Mouse (Mus musculus): Measurements from ENCODE around the gene Bsn.

Bsn gene

DNA sequence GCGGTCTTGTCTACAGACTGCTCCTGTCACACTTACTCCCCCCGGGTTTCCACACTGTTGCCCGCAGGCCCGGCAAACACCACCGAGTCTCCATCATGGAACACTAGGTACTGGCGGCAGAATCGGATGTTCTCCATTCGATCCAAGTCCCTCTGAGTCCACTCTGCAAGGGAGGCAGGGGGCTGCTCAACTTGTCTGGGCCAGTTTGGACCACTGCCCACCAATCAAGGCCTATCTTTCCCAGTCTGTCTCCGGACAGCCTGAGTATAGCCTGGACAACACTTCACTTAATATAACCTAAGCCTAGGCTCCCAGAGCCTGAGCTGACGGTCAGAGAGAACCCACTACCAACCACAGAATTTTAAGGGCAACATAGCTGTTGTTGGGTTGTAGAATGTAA is 96.6 kb downstream of the Bsn start:
- no peak for DNase-seq (ENCODE audit: low read depth)

DNA sequence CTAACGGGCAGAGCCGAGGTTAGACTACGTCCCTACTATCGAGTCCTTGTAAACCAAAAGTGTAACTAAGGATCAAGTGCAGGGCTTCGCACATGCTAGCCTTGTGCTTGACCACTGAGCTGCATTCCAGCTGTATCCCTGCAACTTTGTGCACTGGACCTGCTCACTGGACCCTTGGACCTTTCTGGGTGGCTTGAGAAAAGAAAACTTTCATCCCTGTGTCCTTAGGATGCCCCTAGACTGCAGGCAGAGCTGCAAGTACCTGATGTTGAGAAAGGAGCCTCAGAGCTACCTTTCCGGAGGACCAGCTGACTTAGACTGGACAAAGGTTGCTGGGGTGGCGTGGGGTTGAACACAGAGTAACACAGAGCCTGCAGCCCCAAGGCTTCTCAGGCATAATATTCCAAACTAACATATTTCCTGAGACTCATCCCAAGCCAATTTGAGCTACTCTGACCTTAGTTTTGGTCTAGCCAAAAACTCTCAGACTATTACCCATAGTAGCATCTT is 99.5 kb downstream of the Bsn start:
- DNase-seq (ENCODE audit: low read depth), result no peak

DNA sequence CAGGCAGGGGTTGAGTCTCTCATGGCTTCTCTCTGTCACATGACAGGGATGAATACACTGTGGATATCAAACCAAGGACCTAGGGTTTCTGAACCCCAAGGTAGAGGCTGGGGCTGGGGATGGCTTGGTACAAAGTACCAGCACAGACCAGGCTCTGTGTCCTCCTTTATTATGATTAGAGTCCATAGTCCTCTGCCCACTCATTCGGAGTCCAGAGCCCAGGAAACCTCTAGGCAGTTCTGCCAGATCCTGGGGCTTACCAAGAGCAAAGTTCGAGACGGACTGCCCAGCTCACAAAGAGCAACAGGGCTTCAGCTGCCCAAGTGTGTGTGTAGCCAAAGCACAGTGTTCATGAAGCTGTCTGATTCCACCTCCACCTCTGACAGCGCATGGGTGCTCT is 104.9 kb downstream of the Bsn start:
- no peak for DNase-seq (ENCODE audit: low read depth)

DNA sequence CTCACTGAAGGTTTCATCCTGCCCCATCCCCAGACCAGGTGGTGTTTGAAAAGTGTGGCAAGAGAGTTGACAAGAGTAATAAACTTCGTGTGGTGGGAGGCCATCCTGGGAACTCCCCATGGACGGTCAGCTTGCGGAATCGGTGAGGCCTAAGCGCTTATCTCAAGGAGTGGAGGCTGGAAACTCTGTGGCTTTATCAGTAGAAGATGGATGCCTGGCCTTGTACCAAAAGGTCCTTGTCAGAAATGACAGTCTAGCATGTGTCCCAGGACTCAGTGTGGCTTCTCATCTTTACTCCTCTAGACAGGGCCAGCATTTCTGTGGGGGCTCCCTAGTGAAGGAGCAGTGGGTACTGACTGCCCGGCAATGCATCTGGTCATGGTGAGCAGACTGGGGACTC is 106.6 kb downstream of the Bsn start:
- DNase-seq (ENCODE audit: low read depth), result no peak

DNA sequence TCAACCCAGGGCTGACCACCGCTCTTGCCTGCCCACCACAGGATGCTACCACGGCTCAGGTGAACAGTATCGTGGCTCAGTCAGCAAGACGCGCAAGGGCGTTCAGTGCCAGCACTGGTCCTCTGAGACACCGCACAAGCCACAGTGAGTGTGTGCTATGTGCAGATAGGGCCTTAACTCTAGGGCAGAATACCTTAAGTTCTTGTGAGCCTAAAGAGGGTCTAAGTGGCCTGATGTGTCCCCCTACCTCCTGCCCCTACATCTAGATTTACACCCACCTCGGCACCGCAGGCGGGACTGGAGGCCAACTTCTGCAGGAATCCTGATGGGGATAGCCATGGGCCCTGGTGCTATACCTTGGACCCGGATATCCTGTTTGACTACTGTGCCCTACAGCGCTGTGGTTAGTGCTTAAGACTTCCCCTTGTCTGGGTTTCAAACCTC is 107.2 kb downstream of the Bsn start, which contains the start of gene Rnf123:
Gene Rnf123, minus strand, starts transcription at position 359 of the 444 bp plus-strand sequence.
- DNase-seq (ENCODE audit: low read depth), result no peak

DNA sequence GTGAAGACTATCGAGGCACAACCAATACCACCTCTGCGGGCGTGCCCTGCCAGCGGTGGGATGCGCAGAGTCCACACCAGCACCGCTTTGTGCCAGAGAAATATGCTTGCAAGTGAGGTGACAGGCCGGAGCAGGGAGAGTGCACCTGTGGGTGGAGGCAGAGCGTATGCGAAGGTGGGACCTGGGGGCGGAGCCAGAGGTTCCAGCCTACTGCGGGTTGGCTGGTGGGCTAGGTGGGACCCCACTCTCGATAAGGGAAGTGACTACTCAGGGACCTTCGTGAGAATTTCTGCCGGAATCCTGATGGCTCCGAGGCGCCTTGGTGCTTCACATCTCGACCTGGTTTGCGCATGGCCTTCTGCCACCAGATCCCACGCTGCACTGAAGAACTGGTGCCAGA is 107.6 kb downstream of the Bsn start:
- no peak for DNase-seq (ENCODE audit: low read depth)

DNA sequence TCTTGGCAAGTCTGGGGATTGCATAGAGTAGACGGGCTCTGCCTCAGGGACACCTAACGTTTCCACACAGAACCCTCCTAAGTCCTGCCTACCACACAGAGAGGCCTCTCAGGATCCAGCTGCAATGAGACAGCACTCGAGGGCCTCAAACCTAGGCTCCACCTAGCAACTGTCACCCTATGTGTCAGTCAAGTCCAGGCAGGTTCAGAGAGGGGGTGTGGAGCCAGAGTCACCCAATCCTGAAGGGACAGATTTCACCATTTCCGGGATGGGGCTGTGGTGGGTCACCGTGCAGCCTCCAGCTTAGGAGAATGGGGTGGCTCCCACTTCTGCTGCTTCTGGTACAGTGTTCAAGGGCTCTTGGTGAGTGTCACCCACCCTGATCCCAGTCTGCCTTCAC is 110.0 kb downstream of the Bsn start, which contains the start of gene Mst1:
Gene Mst1, plus strand, starts transcription at position 269 of the 400 bp plus-strand sequence.
- DNase-seq (ENCODE audit: low read depth), result no peak

DNA sequence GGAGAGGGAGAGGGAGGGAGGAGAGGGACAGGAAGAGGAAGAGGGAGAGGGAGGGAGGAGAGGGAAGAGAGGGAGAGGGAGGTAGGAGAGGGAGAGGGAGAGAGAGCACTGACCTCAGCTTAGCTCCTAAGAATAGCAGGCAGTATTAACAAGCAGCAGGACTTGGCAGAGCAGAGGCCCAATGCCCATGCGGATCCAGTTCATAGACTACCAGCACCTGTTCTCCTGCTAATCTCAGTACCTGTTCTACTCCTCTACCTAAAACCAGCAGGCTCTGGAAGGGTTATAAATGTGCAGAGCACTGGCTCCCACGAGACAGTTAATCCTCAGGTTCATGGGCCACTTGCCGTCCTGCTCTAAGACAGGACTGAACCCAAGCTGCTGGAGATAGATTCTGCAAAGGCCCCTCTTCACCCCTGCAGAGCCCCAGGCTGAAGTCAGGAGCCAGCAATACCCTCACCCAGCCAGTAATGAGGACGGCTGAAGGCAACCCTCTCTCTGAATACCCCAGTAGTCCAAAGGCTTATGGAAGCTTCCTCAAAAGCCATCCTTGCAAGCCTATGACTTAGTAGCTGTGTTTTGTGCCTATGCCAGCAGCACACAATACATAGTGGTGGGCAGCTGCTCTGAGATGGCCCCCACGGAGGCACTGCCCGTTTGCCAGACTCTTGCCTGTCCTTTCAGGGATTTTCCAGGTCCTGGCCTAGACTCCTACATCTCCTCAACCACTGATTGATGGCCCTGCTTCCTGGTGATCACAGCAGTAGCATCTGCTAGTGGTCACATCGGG is 116.8 kb downstream of the Bsn start:
- no peak for DNase-seq (ENCODE audit: low read depth)

DNA sequence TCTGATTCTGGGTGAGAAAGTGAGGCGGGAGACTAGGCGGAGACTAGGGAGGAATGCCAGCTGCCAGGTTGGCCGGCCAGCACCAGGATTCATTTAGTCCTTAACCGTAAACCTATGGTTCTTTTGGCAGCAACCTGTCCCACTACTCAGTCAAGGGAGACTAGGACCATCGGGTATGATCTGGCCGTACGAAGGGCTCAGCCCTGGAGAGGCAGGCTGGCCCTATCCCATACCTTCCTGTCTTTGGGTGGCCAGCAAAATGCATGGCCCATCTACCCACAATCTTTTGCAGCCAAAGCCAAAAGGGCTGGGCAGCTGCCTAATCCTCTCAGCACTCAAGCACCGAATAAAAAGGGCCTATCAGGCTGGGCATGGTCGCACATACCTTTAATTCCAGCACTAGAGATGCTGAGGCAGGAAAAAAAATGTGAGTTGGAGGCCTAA is 117.7 kb downstream of the Bsn start:
- DNase-seq (ENCODE audit: low read depth), result no peak

DNA sequence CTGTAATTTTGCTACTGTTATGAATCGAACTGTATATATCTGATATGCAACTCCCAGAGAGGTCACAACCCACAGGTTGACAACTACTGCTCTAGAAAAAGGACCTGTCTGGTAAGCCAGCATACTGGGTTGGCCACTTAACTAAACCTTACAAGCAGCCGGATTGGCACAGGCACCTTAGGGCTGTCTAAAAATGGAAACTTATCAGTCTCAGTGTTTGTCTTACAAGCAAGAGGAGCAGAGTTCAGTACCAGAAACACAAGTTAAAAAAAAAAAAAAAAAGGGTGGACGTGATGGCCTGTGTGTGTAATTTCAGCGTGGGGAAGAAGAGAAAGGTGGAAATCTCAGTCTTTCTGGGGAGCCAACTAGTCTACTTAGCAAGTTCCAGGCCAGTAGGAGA is 118.4 kb downstream of the Bsn start:
- no peak for DNase-seq (ENCODE audit: low read depth)

DNA sequence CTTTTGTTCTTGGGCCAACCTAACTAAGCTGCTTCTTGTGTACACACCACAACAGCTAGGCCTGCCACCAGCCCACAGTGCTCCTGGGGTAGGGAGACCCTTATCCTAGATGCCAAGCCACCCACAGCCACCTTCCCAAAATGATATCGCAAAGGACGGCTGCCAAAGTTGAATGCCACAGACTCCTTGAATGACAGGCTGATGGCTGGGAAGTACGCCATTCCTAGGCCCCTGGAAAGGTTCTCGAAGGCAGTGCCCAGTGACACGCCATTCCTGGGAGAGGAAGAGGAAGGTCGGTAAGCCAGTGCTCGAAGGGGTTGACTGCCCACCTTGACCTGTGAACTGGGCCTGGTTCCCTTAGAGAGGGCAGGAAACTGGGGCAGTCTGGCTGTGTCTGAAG is 120.7 kb downstream of the Bsn start:
- no peak for DNase-seq (ENCODE audit: low read depth)

DNA sequence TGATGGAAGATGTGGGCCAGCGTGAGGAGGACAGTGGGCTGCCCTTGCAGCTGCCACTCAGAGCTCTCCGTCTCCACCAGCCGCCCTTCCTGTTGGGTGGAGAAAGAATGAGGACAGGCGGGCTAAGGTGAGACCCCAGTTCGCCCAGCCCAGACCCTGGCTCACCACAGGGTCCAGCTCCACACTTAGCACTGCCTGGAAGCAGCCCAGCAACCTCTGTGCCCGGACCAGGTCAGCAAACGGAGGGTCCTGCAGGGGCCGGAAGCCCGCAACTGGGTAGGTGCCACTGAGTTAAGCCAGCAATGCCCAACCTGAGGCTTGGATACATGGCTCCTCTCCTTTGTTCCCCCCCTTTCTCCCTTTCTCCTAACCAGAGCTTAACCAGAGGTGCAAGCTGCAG is 121.2 kb downstream of the Bsn start:
- DNase-seq (ENCODE audit: low read depth), result no peak

DNA sequence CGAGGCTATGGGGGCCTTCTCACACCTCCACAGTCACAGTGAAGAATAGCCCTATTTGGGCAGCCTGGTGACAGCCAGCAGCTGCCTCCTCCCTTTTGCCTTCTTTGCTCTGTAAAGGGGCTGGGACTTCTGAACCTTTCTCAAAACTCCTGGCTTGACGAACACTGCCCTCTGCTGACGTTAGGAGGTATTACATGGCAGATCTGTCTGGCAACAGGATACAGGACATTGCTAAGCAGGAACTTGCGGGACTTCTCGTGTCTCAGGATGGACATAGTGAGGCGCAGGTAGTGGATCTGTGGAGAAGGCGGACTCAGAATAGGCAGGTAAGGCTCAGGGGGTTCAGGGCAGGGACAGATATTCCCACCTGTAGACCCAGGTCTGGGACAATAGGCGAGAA is 122.3 kb downstream of the Bsn start:
- DNase-seq (ENCODE audit: low read depth), result peak; percentile 71

DNA sequence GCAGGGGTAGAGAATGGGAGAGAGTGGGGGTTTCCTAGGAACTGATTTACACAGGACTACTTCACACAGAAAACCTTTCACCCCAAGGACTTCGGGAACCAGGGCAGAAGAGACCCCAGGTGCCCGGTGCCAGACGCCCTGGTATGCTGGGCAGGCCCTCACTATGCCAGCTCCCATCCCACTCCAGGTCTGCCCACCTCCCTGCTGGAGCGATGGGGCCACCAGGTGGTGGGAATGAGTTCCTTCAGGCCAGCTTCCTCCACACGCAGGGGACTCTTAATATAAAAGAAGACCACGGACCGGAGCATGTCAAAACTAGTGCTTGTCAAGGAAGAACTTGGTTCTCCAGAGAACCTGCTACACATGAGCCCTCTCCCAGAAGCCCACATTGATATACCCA is 123.0 kb downstream of the Bsn start:
- no peak for DNase-seq (ENCODE audit: low read depth)

DNA sequence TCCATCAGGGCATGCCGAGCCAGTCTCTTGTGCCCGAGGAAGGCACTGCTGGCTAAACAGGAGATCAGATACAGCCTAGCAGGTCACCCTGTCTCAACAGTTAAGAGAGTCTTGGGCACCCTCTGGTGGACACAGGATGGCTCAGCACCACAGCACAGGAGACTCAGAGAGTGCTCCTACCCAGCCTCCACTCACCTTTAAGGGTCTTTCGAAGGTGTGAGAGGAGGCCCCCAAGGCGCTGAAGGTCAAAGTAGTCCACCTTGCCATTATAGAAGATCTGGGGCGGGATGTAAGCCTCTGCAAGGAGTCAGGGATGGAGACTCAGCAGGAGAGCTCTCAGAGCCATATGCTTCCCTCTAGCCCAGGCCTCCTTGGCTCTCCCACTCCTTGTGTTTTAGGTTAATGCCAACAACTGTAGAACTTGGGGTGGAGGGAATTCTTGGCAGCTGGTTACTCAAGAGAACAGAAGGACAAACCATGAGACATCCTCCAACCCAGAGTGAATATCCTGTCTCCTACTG is 124.6 kb downstream of the Bsn start:
- no peak for DNase-seq (ENCODE audit: low read depth)

DNA sequence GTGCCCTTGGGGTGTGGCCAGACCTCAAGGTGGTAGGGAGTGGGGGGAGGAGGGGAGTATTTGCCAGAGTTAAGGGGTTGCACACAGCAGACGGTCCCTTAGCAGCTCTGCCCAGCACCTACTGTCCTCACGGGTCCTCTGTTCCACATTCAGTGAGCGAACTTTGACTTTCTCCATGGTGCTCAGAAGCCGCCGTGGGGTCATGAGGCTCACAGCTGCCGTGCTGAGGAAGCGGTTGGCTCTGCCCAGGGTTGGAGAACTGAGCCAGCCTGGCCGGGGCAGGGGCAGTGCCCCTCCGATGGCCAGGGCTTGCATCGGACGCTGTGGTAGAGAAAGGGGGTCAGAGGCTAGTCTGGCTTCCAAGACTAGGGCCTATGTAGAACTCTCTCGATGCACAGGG is 126.8 kb downstream of the Bsn start:
- no peak for DNase-seq (ENCODE audit: low read depth)

DNA sequence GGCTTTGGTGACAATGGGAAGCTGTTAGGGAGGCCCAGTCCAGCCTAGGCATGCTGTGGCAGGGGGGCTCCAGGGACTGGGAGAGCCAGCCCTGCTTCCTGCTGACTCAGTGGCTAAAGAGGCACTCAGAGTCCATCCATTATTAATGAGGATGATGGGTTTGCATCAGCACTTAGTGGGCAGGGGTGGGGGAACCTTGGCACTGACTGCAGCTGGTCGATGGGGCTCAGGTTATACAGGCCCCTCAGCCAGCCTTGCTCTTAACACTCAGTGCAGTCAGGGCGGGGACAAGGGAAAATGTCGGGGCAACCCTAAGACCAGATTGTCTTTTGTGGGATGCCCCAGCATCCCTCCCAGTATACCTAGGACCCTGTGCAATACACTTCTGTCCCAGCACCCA is 128.0 kb downstream of the Bsn start:
- no peak for DNase-seq (ENCODE audit: low read depth)

DNA sequence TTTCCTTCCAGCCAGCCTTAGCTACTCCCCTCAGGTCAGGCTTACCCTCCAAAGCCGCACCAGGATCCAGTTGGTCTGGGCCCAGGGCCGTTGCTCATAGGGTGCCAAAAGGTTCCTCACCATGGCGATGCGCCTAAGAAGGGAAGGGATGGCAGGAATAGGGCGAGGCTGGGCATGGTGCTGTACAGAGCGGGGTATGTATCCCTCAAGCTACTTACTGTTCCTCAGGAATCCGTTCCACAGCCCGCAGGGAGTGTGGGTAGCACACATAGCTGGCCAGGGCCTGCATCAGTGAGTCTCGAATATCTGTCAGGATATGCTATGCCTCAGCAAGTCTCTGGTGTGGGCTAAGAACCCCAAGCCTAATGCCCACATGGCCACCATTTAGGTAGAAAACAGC is 131.9 kb downstream of the Bsn start:
- DNase-seq (ENCODE audit: low read depth), result no peak

DNA sequence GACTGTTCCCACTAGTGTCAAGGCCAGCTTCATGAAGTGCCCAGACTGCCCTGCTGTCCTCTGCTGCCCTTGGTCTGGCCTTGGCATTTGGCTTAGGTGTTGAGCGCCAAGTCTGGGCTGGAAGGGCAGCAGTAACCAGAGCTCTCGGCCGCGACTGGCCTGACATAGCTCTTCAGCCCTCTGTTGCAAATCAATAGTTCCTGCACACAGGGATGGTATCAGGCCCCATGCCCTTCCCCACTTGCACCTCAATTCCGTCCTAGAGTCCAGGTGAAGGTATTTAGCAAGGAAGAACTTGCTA is 133.0 kb downstream of the Bsn start:
- DNase-seq (ENCODE audit: low read depth), result no peak

DNA sequence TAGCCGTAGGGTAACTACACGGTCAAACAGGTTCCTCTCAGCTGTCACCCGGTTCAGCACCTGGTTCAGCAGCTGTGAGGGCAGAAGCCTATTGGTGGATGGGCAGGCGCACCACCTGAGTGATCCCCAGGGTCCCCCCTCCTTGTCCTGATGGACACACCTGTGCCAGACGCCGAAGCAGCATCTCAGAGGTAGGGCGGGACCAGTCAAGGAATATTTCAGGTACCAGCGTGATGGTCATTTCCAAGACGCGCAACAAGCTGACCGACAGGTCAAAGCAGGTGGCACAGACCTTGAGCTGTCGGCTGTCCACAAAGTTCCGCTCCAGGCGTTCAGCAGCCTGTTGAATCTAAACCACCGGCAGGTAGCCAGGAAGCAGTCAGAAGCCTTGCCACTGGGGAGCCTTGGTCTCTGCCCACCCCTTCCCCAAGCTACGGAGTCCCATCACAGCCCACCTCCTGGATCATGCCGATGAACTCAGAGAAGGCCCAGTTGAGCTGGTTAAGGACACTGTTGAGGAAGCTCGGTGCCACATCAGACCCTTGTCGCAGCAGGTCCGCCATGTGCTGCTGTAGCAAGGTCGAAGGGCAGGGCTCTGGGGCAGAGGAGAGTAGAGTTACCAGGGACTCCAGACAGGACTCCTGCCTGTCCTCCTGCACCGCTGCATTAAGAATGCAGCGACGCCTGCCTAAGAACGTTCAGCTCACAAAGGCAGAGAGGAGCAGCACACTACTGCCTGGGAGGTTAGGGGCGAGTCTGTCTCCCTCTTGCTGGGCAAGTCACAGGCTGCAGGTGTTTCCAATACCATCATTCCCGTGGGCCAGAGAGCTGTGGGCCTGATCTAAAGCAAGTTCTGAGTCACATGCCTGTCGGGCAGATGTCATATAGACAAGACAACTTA is 133.6 kb downstream of the Bsn start:
- DNase-seq (ENCODE audit: low read depth), result no peak

DNA sequence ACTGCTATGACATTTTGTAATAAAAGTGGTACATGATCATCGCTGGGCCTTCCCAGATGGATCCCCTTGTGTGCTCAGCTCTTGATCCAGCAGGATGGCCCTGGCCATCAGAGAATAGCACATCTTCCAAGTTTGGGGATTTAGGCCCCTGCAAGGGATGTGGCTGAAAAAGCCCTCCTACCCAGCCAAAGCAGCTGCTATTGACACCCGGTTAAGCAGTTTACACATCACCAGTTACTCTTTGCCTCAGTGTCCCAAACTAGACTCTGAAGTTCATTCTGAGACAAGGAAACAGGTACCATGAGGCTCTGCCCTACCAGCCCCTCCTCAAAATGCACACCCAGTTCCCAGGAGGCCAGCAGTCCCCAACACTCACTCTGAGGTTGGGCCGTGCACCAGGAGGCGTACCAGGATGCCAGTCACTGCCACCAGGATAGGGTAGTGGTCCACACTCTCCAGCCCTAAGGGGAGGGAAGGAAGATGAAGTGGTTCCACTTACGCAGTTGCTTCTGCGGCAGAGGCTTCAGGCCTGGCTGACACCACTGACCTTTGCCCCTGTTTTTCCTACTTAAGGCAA is 134.4 kb downstream of the Bsn start:
- DNase-seq (ENCODE audit: low read depth), result no peak

DNA sequence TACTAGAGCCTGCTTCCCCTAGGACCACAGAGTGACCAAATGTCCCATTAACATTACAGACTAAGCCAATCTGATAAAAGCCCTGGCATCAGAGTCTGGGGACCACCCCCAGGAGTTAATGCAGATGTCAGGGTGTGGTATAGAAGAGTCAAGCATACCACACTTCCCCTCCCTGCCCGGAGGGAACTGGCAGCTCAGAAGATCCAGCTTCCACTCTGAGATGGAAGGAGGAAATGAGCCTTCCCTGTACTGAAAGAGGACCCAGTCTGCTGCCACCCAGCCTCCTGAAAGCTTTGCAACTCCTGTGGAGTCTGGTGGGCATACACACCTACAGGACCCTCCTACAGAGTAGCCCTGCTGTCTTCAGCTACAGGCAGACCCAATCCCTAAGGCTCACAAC is 135.1 kb downstream of the Bsn start:
- DNase-seq (ENCODE audit: low read depth), result no peak
